Mouse (Mus musculus) thymus, postnatal 14 days (tissue): ENCODE data around the gene Sec31b.

Source experiments
- DNase-seq: peaks from one replicate; pipeline ENCODE4 v3.0.0; 2021

Gene Sec31b

GRCm38 (mm10) chr19:44545321-44546041 lies at the start of gene Sec31b:
Gene Sec31b (minus strand): TSS chr19:44545864.
- no peak for DNase-seq

DNA sequence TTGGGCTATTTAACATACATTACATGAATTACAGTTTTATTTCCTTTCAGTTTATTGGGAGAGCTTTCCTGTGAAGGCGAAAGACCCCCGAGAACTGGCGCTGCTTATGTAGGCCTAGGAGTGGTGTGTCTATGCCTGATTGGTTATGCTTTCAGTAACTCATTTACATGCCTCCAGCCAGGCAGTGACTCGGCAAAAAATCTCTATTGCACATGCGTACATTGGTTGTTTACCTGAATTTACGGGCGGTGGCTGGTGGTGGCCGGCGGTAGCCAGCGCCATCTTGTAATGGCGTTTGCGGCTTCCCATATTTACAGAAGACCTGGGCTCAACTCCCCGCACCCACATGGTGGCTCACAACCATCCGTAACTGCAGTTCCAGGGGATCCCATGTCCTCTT lies 48.5 kb upstream of the Sec31b start:
- no peak for DNase-seq

DNA sequence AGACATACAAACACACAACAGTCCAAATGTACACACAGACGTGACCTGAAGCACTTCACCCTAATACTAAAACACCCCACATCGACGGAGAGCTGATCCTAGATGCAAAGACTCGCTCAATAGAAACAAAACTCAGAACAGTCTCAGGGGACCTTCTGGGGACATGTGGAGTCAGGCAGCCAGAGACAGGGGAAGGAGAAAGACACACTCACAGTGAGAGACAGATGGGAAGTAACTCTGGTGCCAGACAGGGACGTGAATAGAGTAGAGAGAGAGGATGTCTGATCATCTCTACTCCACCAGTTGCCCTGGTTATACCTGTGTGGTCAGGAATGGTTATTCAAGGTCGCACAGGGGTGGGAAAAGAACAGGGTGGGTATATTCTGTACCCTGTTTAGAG lies 46.0 kb upstream of the Sec31b start:
- no peak for DNase-seq

DNA sequence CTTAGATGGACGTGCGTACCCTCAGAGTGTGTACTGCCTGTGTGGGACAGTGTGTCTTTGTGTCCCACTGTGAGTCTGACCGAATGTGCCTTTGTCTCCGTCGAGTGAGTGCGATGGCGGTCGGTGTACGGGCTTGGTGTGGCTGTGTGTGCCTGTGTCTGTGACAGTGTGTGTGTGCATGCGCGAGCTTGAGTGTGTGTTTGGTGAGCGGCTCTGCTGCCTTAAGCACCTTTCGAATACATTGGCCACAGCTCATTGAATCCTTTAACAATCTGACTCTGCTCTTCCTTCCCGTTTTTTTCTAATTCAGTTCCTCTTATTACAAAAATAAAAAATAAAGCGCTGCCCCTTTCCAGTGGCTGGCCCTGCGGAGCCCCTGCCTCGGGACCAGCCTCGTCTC lies 45.3 kb upstream of the Sec31b start:
- no peak for DNase-seq

DNA sequence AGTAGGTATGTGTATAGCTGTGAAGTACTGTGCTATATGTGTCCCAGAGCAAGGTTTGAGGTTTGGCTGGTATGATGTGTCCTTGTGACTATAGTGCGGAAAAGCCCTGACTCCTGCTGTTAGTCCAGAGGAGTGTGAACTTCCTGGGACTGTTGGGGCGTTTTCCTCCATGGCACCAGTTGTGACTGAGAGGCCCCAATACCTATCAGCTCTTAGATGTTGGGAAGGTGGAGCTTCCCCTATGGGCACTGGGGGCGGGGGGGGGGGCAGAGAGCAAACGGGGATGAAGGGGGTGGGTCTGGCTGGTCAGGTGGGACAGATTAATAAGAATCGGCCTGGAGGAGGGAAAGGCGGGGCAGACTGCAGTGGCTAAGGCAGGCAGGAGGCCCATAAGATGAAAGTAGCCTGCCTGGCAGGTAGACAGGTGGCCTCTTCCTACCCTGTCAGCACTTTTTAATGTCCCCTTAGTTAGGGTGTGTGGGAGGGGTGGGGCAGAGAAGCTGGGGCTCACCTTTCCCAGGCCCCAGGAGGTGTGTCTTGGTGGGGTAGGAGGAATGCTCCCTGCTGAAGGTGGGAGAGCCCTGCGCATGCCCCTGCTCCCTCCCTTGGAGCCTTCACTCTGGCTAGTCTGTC lies 44.0 kb upstream of the Sec31b start:
- DNase-seq, result no peak

GRCm38 (mm10) chr19:44588036-44588435 lies 42.4 kb upstream of the Sec31b start:
- no peak for DNase-seq

- peak; percentile 93 for DNase-seq
Measured at GRCm38 (mm10) chr19:44582638-44583309, 37.1 kb upstream of the Sec31b start.

- DNase-seq, result no peak
Measured at GRCm38 (mm10) chr19:44582103-44582502, 36.4 kb upstream of the Sec31b start.

- DNase-seq, result peak; percentile 46
Measured at GRCm38 (mm10) chr19:44578038-44578437, 32.4 kb upstream of the Sec31b start.

DNA sequence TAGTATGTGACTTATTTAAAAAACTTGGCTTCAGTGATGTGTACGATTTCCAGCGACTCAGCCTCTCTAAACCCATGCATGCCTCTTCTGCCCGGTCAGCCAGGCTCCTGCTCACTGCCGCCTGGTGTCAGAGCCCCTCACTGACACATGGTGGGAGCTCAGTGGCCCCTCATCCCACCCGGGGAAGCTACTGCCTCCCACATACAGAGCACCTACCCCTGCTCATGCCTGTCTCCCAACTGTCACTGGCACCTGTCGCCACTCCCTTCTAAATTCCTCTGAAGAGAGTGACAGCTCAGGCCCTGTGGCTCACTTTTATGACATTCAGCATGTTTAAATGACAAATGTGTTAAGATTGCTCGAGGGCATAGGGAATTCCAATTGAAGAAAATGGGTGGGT lies 30.6 kb upstream of the Sec31b start:
- DNase-seq, result no peak

- DNase-seq, result no peak
Measured at GRCm38 (mm10) chr19:44567763-44568162, 22.1 kb upstream of the Sec31b start.

DNA sequence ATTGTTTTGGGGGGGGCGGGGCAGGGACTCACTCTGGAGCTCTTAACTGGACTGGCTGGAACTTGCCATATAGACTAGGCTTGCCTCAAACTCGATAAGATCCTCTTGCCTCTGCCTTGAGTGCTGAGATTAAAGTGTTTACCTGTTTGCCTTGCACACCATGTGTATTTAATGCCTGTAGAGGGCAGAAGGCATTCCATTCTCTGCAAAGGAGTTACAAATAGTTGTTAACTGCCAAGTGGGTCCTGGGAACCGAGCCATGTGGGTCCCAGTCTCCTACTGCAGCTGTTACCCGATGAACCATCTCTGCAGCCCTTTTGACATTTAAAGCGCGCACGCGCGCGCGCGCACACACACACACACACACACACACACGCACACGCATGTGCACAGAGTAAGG lies 18.3 kb upstream of the Sec31b start:
- no peak for DNase-seq

GRCm38 (mm10) chr19:44562652-44563206 lies 17.1 kb upstream of the Sec31b start, which contains the start of gene Hif1an:
Gene Hif1an (plus strand): TSS chr19:44562850.
- DNase-seq, result peak; percentile 95

GRCm38 (mm10) chr19:44554861-44555590 lies 9.4 kb upstream of the Sec31b start, which contains the start of gene Ndufb8:
Gene Ndufb8 (minus strand): TSS chr19:44555440.
- peak; percentile 93 for DNase-seq

DNA sequence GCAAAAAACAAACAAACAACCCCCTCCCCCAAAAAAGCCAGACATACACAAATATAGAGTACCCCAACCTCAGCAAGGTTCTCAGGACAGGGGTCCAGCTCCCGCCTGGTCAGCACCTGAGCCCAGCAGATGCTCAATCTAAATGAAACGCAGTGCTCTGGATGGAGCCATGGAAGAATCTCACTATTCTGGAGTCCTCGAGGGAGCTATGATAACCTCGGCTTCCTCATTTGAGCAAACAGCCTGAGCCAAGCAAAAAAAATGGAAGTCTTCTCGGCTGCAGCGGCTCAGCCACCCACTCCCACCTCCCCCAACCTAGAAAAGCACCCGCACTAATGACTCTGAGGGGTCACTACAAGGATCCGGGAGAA lies 8.8 kb upstream of the Sec31b start:
- no peak for DNase-seq

DNA sequence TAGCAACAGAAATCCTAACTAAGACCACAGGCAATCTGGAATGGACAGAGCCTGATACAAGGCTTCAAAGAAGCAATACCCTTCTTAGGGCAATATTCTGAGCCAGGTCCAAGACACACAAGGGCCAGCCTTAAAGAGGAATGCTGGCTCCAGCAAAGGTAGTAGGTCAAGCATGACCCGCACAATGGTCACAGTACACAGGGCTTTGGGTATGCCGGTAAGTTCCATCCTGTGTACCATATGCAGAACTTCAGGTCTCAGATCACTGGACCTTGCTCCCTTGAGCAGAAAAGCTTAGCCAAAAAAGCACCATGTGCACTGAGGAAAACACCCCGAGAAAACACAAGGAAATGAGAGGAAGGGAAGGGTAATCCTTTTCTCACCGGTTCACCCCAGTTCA lies 7.6 kb upstream of the Sec31b start:
- DNase-seq, result no peak

GRCm38 (mm10) chr19:44552731-44553130 lies 7.1 kb upstream of the Sec31b start, which contains the start of gene Gm20538:
Gene Gm20538 (minus strand): TSS chr19:44552831.
- no peak for DNase-seq

GRCm38 (mm10) chr19:44544775-44545174 lies 889 bp downstream of the Sec31b start:
- peak; percentile 81 for DNase-seq

DNA sequence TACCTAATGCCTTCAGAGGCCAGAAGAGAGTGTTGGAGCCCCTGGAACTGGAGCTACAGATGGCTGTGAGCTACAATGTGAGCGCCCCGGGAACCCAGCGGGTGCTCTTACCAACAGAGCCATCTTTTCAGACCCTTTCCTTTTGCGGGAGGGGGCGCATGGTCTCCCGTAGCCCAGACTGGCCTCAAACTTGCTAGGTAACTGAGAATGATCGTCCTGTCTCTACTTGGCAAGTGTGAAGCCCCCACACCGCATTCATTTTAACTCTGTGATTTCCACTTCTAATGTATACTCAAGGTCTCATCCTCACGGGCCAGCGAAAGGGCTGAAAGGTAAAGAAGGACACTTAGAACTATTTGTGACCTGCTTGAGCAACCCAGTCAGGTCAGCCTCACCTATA lies 1.3 kb downstream of the Sec31b start:
- no peak for DNase-seq

DNA sequence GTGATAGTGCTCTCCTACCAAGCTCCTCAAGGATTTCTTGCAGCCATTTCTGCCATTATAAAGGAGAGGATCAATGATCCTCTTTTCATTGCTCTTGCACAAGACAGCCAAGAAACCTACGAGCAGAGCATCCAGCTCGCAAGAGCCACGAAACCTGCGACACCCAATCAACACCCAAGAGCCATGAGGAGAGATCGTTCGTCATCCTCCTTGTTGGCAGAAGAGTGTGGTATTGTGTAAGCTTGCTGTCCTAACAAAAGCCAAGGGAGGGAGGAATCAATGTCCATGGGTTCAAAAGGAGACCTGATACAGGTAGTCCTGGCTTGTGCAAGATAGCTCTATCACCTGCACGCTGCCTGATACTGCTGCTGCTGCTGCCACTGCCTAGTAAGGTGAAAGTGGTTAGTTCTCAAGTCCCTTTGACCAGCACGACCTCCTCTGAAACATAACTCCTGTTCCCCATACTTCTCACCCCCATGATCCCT lies 2.9 kb downstream of the Sec31b start:
- DNase-seq, result no peak

- no peak for DNase-seq
Measured at GRCm38 (mm10) chr19:44537416-44537815, 8.2 kb downstream of the Sec31b start.

DNA sequence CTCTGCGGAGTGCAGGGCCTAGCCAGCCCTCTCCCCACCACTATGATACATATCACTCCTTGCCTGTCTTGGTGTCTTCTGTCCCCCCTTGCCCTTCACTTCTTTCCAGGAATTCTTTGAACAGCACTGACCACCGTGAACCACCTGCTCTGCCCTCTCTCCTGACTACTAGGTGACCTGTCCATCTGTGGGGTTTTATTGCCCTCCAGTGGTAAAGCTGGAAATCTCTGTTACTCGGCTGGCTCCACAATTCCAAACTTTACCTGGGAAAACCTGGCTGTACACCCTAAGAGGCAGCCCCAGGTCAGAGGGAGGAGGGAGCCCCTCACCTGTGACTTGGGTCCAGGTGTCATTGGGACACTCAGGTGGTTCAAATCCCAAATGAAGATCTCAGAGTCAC lies 10.3 kb downstream of the Sec31b start:
- DNase-seq, result no peak

- DNase-seq, result no peak
Measured at GRCm38 (mm10) chr19:44530018-44530417, 15.6 kb downstream of the Sec31b start.
